Mouse (Mus musculus) myocyte (in vitro differentiated cells): ENCODE data around the gene Aacs.

Source experiments
- MYOG ChIP-seq, 3 experiments: IDR thresholded peaks; one replicate each; pipeline ENCODE4 v1.6.1; 2011; ENCODE audit warnings: control low read depth in 2 of 3, low read depth in 2 of 3, mild to moderate bottlenecking in 2 of 3; ENCODE audit not compliant: insufficient read length in 2 of 3, control insufficient read depth in 1 of 3, insufficient read depth in 1 of 3
- POLR2A ChIP-seq: IDR thresholded peaks from one replicate; pipeline ENCODE4 v1.6.1; 2011; ENCODE audit warnings: low read depth, mild to moderate bottlenecking, control low read depth, moderate library complexity; ENCODE audit not compliant: insufficient read length
- TCF12 ChIP-seq: IDR thresholded peaks from one replicate; pipeline ENCODE4 v1.6.1; 2011; ENCODE audit warnings: mild to moderate bottlenecking, control low read depth; ENCODE audit not compliant: poor library complexity, insufficient read depth, severe bottlenecking
- TCF3 ChIP-seq: IDR thresholded peaks from one replicate; pipeline ENCODE4 v1.6.1; 2011; ENCODE audit warnings: low read depth, control low read depth; ENCODE audit not compliant: insufficient read length

DNA sequence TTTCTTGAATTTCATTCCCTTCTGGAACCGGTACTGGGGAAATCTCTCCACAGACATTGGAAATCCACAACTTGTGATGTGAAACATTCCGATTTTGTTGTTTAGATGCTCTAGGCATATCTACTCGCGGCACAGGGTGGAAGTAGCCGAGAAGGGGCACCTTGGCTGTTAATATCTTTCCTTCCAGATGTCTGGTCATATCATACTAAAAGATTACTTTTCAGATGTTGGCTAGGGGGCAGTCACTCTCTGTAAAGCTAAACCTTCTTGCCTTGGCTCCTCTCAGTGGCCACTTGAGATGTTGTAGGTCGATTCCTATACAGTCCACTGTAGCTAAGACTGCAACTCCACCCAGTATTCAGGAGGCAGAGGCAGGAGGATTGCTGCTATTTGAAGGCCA lies 19.5 kb upstream of the Aacs start:
- TF ChIP-seq POLR2A (no peak), MYOG (IDR thresholded peaks at IDR 0.05; ENCODE audit: control insufficient read depth in 1 of 3, insufficient read depth in 1 of 3, insufficient read length in 2 of 3, low read depth in 2 of 3) (no peak), TCF12 (no peak), TCF3 (no peak)
